Mouse (Mus musculus): Measurements from ENCODE around the gene Lrmda. TPM values are rescaled to one million over a fixed set of nuclear protein-coding genes. Genes with fewer than 3 reads are reported as not detected.

Lrmda gene
- polyA plus RNA-seq, 1 experiment from 2014 or later: 0.94 TPM

- H3K27ac ChIP-seq (ENCODE audit: low read length): no peak overlapping the region
- H3K4me1 ChIP-seq (ENCODE audit: control insufficient read depth, insufficient read depth, low read length): peaks cover 10% of the 10 kb centered on the region; the same call in 1 of the 2 replicates
- H3K4me3 ChIP-seq (replicated peaks; ENCODE audit: low read length): no peak overlapping the region
- H3K36me3 ChIP-seq (ENCODE audit: control insufficient read depth, insufficient read depth, low read length): no peaks in the 10 kb centered on the region
- H3K4me2 ChIP-seq (ENCODE audit: low read depth, low read length): no peak overlapping the region
- no peak for ATAC-seq (ENCODE audit: insufficient read depth, low FRiP score)
- WGBS: 89% methylated on average over 1 of the region's 1 CpGs
- H3K9me3 ChIP-seq (replicated peaks; ENCODE audit: control insufficient read depth, low read length): no peaks in the 10 kb centered on the region
- no peak overlapping the region for H3K9ac ChIP-seq (ENCODE audit: low read length)
- H3K27me3 ChIP-seq (ENCODE audit: control insufficient read depth, insufficient read depth, low read length): no peaks in the 10 kb centered on the region; the same call in 1 of the 2 replicates
Observed at GRCm38 (mm10) chr14:22210601-22211000, 191.1 kb downstream of the Lrmda start.

DNA sequence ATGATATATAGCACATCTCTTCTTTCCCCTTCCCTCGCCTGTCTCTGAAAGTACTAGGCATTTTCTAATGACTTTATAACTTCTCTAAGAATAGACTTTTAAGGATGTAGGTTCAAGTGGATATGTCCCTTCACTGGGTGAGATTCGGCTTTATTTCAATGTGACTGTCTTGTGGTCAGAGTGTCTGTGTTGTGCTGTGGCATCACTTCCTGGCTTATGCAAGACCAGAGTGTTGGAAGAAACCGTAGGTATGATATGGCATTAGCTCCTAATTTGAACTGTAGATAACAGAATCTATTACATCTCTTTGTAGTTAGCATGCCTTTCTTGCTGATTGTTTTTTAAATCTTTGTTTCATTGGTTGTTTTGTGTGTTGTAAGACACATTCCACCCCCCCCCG lies 198.7 kb downstream of the Lrmda start:
- 69% methylated on average over 4 of the region's 4 CpGs for WGBS
- no peak overlapping the region for H3K27ac ChIP-seq (ENCODE audit: low read length)
- H3K9ac ChIP-seq (ENCODE audit: low read length): no peak overlapping the region
- no peak for ATAC-seq (ENCODE audit: insufficient read depth, low FRiP score)
- H3K4me1 ChIP-seq (ENCODE audit: control insufficient read depth, insufficient read depth, low read length): peaks cover 7% of the 10 kb centered on the region; the same call in 1 of the 2 replicates
- H3K36me3 ChIP-seq (ENCODE audit: control insufficient read depth, insufficient read depth, low read length): no peaks in the 10 kb centered on the region
- no peak overlapping the region for H3K4me3 ChIP-seq (replicated peaks; ENCODE audit: low read length)
- no peak overlapping the region for H3K4me2 ChIP-seq (ENCODE audit: low read depth, low read length)
- no peaks in the 10 kb centered on the region for H3K27me3 ChIP-seq (ENCODE audit: control insufficient read depth, insufficient read depth, low read length)
- 0 out of 2 replicates have a peak, but pooled peaks cover 7% of the 10 kb centered on the region for H3K9me3 ChIP-seq (replicated peaks; ENCODE audit: control insufficient read depth, low read length)

- Histone ChIP-seq H3K4me2 (ENCODE audit: low read depth, low read length) (no peak overlapping the region), H3K9me3 (replicated peaks; ENCODE audit: control insufficient read depth, low read length) (0 out of 2 replicates have a peak, but pooled peaks cover 7% of the 10 kb centered on the region), H3K27me3 (ENCODE audit: control insufficient read depth, insufficient read depth, low read length) (no peaks in the 10 kb centered on the region), H3K9ac (ENCODE audit: low read length) (no peak overlapping the region), H3K4me1 (ENCODE audit: control insufficient read depth, insufficient read depth, low read length) (no peaks in the 10 kb centered on the region), H3K27ac (ENCODE audit: low read length) (no peak overlapping the region), H3K4me3 (replicated peaks; ENCODE audit: low read length) (no peak overlapping the region), H3K36me3 (ENCODE audit: control insufficient read depth, insufficient read depth, low read length) (no peaks in the 10 kb centered on the region)
- ATAC-seq (ENCODE audit: insufficient read depth, low FRiP score): no peak
- 63% methylated on average over 1 of the region's 1 CpGs for WGBS
Observed at GRCm38 (mm10) chr14:22222038-22222437, 202.5 kb downstream of the Lrmda start.

- H3K27ac ChIP-seq (ENCODE audit: low read length): no peak overlapping the region
- no peak for ATAC-seq (ENCODE audit: insufficient read depth, low FRiP score)
- no peaks in the 10 kb centered on the region for H3K36me3 ChIP-seq (ENCODE audit: control insufficient read depth, insufficient read depth, low read length)
- 64% methylated on average over 3 of the region's 3 CpGs for WGBS
- no peak overlapping the region for H3K4me2 ChIP-seq (ENCODE audit: low read depth, low read length)
- H3K9ac ChIP-seq (ENCODE audit: low read length): no peak overlapping the region
- 0 out of 2 replicates have a peak, but pooled peaks cover 7% of the 10 kb centered on the region for H3K9me3 ChIP-seq (replicated peaks; ENCODE audit: control insufficient read depth, low read length)
- no peaks in the 10 kb centered on the region for H3K4me1 ChIP-seq (ENCODE audit: control insufficient read depth, insufficient read depth, low read length)
- no peaks in the 10 kb centered on the region for H3K27me3 ChIP-seq (ENCODE audit: control insufficient read depth, insufficient read depth, low read length)
- H3K4me3 ChIP-seq (replicated peaks; ENCODE audit: low read length): no peak overlapping the region
Observed at GRCm38 (mm10) chr14:22222574-22222973, 203.1 kb downstream of the Lrmda start.

DNA sequence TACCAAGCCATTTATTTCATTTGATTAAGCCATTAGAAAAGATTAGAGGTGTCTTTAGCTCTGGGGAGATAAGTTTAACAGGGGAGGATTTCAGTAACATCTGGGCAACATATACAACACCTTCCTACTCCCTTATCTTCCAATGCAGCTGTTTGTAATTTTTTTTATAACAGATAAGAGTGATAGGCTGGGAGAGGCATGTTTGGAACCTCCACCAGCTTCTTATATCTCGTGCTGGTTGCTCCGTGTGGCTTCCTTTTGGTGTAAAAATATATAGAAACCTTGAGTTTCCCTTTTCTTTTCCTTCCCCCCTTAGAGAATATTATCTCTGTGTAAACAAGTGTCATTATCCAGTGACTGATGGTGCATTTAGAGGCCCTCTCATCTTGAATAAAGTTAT lies 206.7 kb downstream of the Lrmda start:
- WGBS: 28% methylated on average over 2 of the region's 2 CpGs
- ATAC-seq (ENCODE audit: insufficient read depth, low FRiP score): no peak

DNA sequence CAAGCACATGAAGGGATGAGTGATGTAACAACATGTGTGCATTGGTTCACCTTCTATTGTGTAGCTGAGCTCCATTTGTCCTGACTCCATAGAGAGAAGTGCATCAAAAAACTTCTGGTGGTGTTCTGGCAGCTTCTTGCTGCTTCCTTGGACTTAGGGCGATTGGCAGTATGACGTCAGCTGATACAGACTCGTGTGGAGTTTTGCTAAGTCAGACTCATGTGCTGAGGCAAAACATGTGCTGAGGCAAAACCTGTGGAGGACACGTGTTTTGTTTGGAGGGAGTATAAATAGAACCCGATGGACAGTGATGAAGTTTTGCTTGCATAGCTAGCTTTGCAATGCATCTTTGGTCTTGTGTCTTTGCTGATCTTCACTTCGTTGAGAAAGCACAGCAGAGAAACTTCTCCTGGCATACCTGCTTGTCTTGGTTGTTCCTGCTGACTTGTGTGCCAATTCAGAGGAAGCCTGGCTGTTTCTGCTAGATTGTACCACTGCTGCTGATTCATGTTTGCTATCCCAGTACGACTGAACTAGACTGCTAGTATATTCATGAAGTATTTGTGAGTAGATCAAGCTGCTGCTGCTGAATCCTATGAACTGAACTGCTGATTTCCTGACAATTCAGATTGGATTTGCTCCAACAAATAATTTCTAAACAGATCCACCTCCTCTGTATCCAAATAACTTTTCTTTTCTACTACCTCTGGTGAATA lies 208.9 kb downstream of the Lrmda start:
- Histone ChIP-seq H3K4me2 (ENCODE audit: low read depth, low read length) (no peak overlapping the region), H3K4me1 (ENCODE audit: control insufficient read depth, insufficient read depth, low read length) (no peaks in the 10 kb centered on the region), H3K4me3 (replicated peaks; ENCODE audit: low read length) (no peak overlapping the region), H3K36me3 (ENCODE audit: control insufficient read depth, insufficient read depth, low read length) (no peaks in the 10 kb centered on the region), H3K9me3 (replicated peaks; ENCODE audit: control insufficient read depth, low read length) (no peaks in the 10 kb centered on the region), H3K27ac (ENCODE audit: low read length) (no peak overlapping the region), H3K9ac (ENCODE audit: low read length) (no peak overlapping the region), H3K27me3 (ENCODE audit: control insufficient read depth, insufficient read depth, low read length) (no peaks in the 10 kb centered on the region)
- ATAC-seq (ENCODE audit: insufficient read depth, low FRiP score): no peak
- WGBS: 58% methylated on average over 7 of the region's 7 CpGs

More for the DNA sequence above, 206.7 kb downstream of the Lrmda start:
- Histone ChIP-seq H3K9ac (ENCODE audit: low read length) (no peak overlapping the region), H3K27me3 (ENCODE audit: control insufficient read depth, insufficient read depth, low read length) (no peaks in the 10 kb centered on the region), H3K36me3 (ENCODE audit: control insufficient read depth, insufficient read depth, low read length) (no peaks in the 10 kb centered on the region), H3K4me2 (ENCODE audit: low read depth, low read length) (no peak overlapping the region), H3K9me3 (replicated peaks; ENCODE audit: control insufficient read depth, low read length) (no peaks in the 10 kb centered on the region), H3K4me1 (ENCODE audit: control insufficient read depth, insufficient read depth, low read length) (no peaks in the 10 kb centered on the region), H3K4me3 (replicated peaks; ENCODE audit: low read length) (no peak overlapping the region), H3K27ac (ENCODE audit: low read length) (no peak overlapping the region)

DNA sequence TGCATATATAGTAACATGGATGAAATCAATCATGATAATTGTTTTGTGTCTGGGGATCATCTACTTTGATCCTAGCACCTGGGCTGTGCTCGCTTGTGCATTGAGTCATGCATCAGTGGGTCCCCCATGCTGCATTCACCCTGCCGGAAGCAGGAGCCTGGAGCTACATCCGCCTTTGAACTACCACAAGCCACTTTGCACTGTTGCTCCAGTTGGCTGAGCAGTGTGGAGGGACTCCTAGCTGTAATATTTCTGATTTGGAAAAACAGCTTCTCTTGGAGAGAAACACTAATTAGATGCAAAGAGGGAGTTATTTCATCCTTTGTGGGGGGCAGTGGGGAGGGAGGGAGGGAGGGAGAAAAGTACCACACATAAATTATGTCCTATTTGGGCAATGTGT lies 220.8 kb downstream of the Lrmda start:
- Histone ChIP-seq H3K9me3 (replicated peaks; ENCODE audit: control insufficient read depth, low read length) (no peaks in the 10 kb centered on the region), H3K4me1 (ENCODE audit: control insufficient read depth, insufficient read depth, low read length) (no peaks in the 10 kb centered on the region), H3K4me3 (replicated peaks; ENCODE audit: low read length) (no peak overlapping the region), H3K27me3 (ENCODE audit: control insufficient read depth, insufficient read depth, low read length) (no peaks in the 10 kb centered on the region), H3K27ac (ENCODE audit: low read length) (no peak overlapping the region), H3K4me2 (ENCODE audit: low read depth, low read length) (no peak overlapping the region), H3K9ac (ENCODE audit: low read length) (no peak overlapping the region), H3K36me3 (ENCODE audit: control insufficient read depth, insufficient read depth, low read length) (no peaks in the 10 kb centered on the region)
- no peak for ATAC-seq (ENCODE audit: insufficient read depth, low FRiP score)
- 81% methylated on average over 3 of the region's 3 CpGs for WGBS

GRCm38 (mm10) chr14:22255458-22255857 lies 235.9 kb downstream of the Lrmda start:
- ATAC-seq (ENCODE audit: insufficient read depth, low FRiP score): no peak
- 63% methylated on average over 12 of the region's 12 CpGs for WGBS
- Histone ChIP-seq H3K4me2 (ENCODE audit: low read depth, low read length) (no peak overlapping the region), H3K27me3 (ENCODE audit: control insufficient read depth, insufficient read depth, low read length) (no peaks in the 10 kb centered on the region), H3K9ac (ENCODE audit: low read length) (no peak overlapping the region), H3K27ac (ENCODE audit: low read length) (no peak overlapping the region), H3K36me3 (ENCODE audit: control insufficient read depth, insufficient read depth, low read length) (no peaks in the 10 kb centered on the region), H3K4me1 (ENCODE audit: control insufficient read depth, insufficient read depth, low read length) (peaks cover 8% of the 10 kb centered on the region; the same call in 1 of the 2 replicates), H3K9me3 (replicated peaks; ENCODE audit: control insufficient read depth, low read length) (no peaks in the 10 kb centered on the region), H3K4me3 (replicated peaks; ENCODE audit: low read length) (no peak overlapping the region)

- no peak for ATAC-seq (ENCODE audit: insufficient read depth, low FRiP score)
- Histone ChIP-seq H3K4me2 (ENCODE audit: low read depth, low read length) (no peak overlapping the region), H3K27me3 (ENCODE audit: control insufficient read depth, insufficient read depth, low read length) (no peaks in the 10 kb centered on the region), H3K27ac (ENCODE audit: low read length) (no peak overlapping the region), H3K4me3 (replicated peaks; ENCODE audit: low read length) (no peak overlapping the region), H3K36me3 (ENCODE audit: control insufficient read depth, insufficient read depth, low read length) (no peaks in the 10 kb centered on the region), H3K9me3 (replicated peaks; ENCODE audit: control insufficient read depth, low read length) (no peaks in the 10 kb centered on the region), H3K9ac (ENCODE audit: low read length) (no peak overlapping the region), H3K4me1 (ENCODE audit: control insufficient read depth, insufficient read depth, low read length) (peaks cover 8% of the 10 kb centered on the region; the same call in 1 of the 2 replicates)
- 86% methylated on average over 12 of the region's 12 CpGs for WGBS
Observed at GRCm38 (mm10) chr14:22256274-22256673, 236.8 kb downstream of the Lrmda start.
